Mouse (Mus musculus): ENCODE results near the gene Rad1. TPM values are rescaled to one million over a fixed set of nuclear protein-coding genes. Genes with fewer than 3 reads are reported as not detected.
A peak's percentile ranks its signal among the peaks of the same experiment; 100 is the strongest.

Gene Rad1
- 25.1 and 25.4 TPM in 2 replicates for polyA plus RNA-seq (2014; fragmentation: Nextera tagmentation; extraction: Ambion mirVana)

GRCm38 (mm10) chr15:10485484-10486364 is at the start of gene Rad1, which contains the start of gene Brix1:
Rad1 (plus strand) TSS chr15:10486018.
Brix1 (minus strand) TSS chr15:10485947.
- under 1% methylated on average over 58 of the region's 58 CpGs for WGBS
- Histone ChIP-seq H3K36me3 (ENCODE audit: insufficient read depth) (peaks cover 23% of the 10 kb centered on the region), H3K4me2 (peak within 1 kb of the TSS; percentile 87), H3K9me3 (ENCODE audit: low read depth, low read length) (no peaks in the 10 kb centered on the region), H3K9ac (peak within 1 kb of the TSS; percentile 79), H3K4me1 (ENCODE audit: insufficient read depth) (no peaks in the 10 kb centered on the region), H3K27ac (ENCODE audit: low read depth) (peak within 1 kb of the TSS; percentile 79), H3K27me3 (ENCODE audit: insufficient read depth, low read length) (no peaks in the 10 kb centered on the region), H3K4me3 (ENCODE audit: low read depth, low read length) (peak within 1 kb of the TSS; percentile 83)
- ATAC-seq (ENCODE audit: insufficient read depth) (peak; percentile 100), DNase-seq (peak; percentile 98)
- TF ChIP-seq CTCF (IDR thresholded peaks at IDR 0.05; ENCODE audit: low read depth): peak; percentile 6; the same call in 1 of the 2 replicates

- no peak for TF ChIP-seq CTCF (IDR thresholded peaks at IDR 0.05; ENCODE audit: low read depth)
- DNase-seq (no peak), ATAC-seq (ENCODE audit: insufficient read depth) (no peak)
- H3K9me3 ChIP-seq (ENCODE audit: low read depth, low read length): no peaks in the 10 kb centered on the region
- H3K27ac ChIP-seq (ENCODE audit: low read depth): no peak overlapping the region
- no peak overlapping the region for H3K4me2 ChIP-seq
- H3K36me3 ChIP-seq (ENCODE audit: insufficient read depth): no peaks in the 10 kb centered on the region
- H3K4me3 ChIP-seq (ENCODE audit: low read depth, low read length): no peak overlapping the region
- WGBS: 79% methylated on average over 1 of the region's 1 CpGs
- no peaks in the 10 kb centered on the region for H3K4me1 ChIP-seq (ENCODE audit: insufficient read depth)
- no peak overlapping the region for H3K9ac ChIP-seq
- no peaks in the 10 kb centered on the region for H3K27me3 ChIP-seq (ENCODE audit: insufficient read depth, low read length)
Measured at GRCm38 (mm10) chr15:10436893-10437292, 48.9 kb upstream of the Rad1 start.

GRCm38 (mm10) chr15:10439963-10440362 is 45.9 kb upstream of the Rad1 start:
- DNase-seq (peak; percentile 5), ATAC-seq (ENCODE audit: insufficient read depth) (no peak)
- no peak for TF ChIP-seq CTCF (IDR thresholded peaks at IDR 0.05; ENCODE audit: low read depth)
- H3K9ac ChIP-seq: no peak overlapping the region
- H3K27me3 ChIP-seq (ENCODE audit: insufficient read depth, low read length): no peaks in the 10 kb centered on the region
- H3K27ac ChIP-seq (ENCODE audit: low read depth): no peak overlapping the region
- H3K9me3 ChIP-seq (ENCODE audit: low read depth, low read length): no peaks in the 10 kb centered on the region
- WGBS: 74% methylated on average over 6 of the region's 6 CpGs
- no peak overlapping the region for H3K4me3 ChIP-seq (ENCODE audit: low read depth, low read length)
- H3K36me3 ChIP-seq (ENCODE audit: insufficient read depth): peaks cover 16% of the 10 kb centered on the region; the same call in 1 of the 2 replicates
- H3K4me1 ChIP-seq (ENCODE audit: insufficient read depth): no peaks in the 10 kb centered on the region
- no peak overlapping the region for H3K4me2 ChIP-seq

GRCm38 (mm10) chr15:10441493-10441892 is 44.3 kb upstream of the Rad1 start:
- H3K9ac ChIP-seq: no peak overlapping the region
- H3K4me3 ChIP-seq (ENCODE audit: low read depth, low read length): no peak overlapping the region
- WGBS: 86% methylated on average over 9 of the region's 9 CpGs
- no peak for DNase-seq
- no peaks in the 10 kb centered on the region for H3K9me3 ChIP-seq (ENCODE audit: low read depth, low read length)
- no peaks in the 10 kb centered on the region for H3K27me3 ChIP-seq (ENCODE audit: insufficient read depth, low read length)
- H3K27ac ChIP-seq (ENCODE audit: low read depth): no peak overlapping the region
- no peak overlapping the region for H3K4me2 ChIP-seq
- no peak for ATAC-seq (ENCODE audit: insufficient read depth)
- H3K4me1 ChIP-seq (ENCODE audit: insufficient read depth): no peaks in the 10 kb centered on the region
- TF ChIP-seq CTCF (IDR thresholded peaks at IDR 0.05; ENCODE audit: low read depth): no peak
- H3K36me3 ChIP-seq (ENCODE audit: insufficient read depth): peaks cover 26% of the 10 kb centered on the region

- H3K9me3 ChIP-seq (ENCODE audit: low read depth, low read length): no peaks in the 10 kb centered on the region
- no peak overlapping the region for H3K4me3 ChIP-seq (ENCODE audit: low read depth, low read length)
- peaks cover 31% of the 10 kb centered on the region for H3K36me3 ChIP-seq (ENCODE audit: insufficient read depth)
- no peak overlapping the region for H3K4me2 ChIP-seq
- H3K4me1 ChIP-seq (ENCODE audit: insufficient read depth): no peaks in the 10 kb centered on the region
- no peak overlapping the region for H3K9ac ChIP-seq
- no peak for DNase-seq
- WGBS: 88% methylated on average over 1 of the region's 1 CpGs
- ATAC-seq (ENCODE audit: insufficient read depth): no peak
- no peak for TF ChIP-seq CTCF (IDR thresholded peaks at IDR 0.05; ENCODE audit: low read depth)
- H3K27me3 ChIP-seq (ENCODE audit: insufficient read depth, low read length): no peaks in the 10 kb centered on the region
- H3K27ac ChIP-seq (ENCODE audit: low read depth): no peak overlapping the region
Measured at GRCm38 (mm10) chr15:10442275-10442674, 43.5 kb upstream of the Rad1 start.

- Histone ChIP-seq H3K4me1 (ENCODE audit: insufficient read depth) (no peaks in the 10 kb centered on the region), H3K27ac (ENCODE audit: low read depth) (no peak overlapping the region), H3K36me3 (ENCODE audit: insufficient read depth) (peaks cover 52% of the 10 kb centered on the region), H3K4me2 (no peak overlapping the region), H3K9ac (no peak overlapping the region), H3K9me3 (ENCODE audit: low read depth, low read length) (no peaks in the 10 kb centered on the region), H3K4me3 (ENCODE audit: low read depth, low read length) (no peak overlapping the region), H3K27me3 (ENCODE audit: insufficient read depth, low read length) (no peaks in the 10 kb centered on the region)
- no peak for ATAC-seq (ENCODE audit: insufficient read depth)
- 79% methylated on average over 3 of the region's 3 CpGs for WGBS
- no peak for DNase-seq
- no peak for TF ChIP-seq CTCF (IDR thresholded peaks at IDR 0.05; ENCODE audit: low read depth)
Measured at GRCm38 (mm10) chr15:10447102-10447501, 38.7 kb upstream of the Rad1 start.

GRCm38 (mm10) chr15:10460986-10461385 is 24.8 kb upstream of the Rad1 start:
- ATAC-seq (ENCODE audit: insufficient read depth) (no peak), DNase-seq (peak; percentile 45)
- TF ChIP-seq CTCF (IDR thresholded peaks at IDR 0.05; ENCODE audit: low read depth): no peak
- Histone ChIP-seq H3K27ac (ENCODE audit: low read depth) (no peak overlapping the region), H3K9ac (no peak overlapping the region), H3K27me3 (ENCODE audit: insufficient read depth, low read length) (no peaks in the 10 kb centered on the region), H3K4me3 (ENCODE audit: low read depth, low read length) (no peak overlapping the region), H3K9me3 (ENCODE audit: low read depth, low read length) (no peaks in the 10 kb centered on the region), H3K4me1 (ENCODE audit: insufficient read depth) (no peaks in the 10 kb centered on the region), H3K4me2 (no peak overlapping the region), H3K36me3 (ENCODE audit: insufficient read depth) (peaks cover 32% of the 10 kb centered on the region)
- WGBS: 58% methylated on average over 12 of the region's 12 CpGs
